Mouse (Mus musculus) telencephalon, adult 2 months (tissue): ENCODE results near the gene Gsn.

Experiments used
- DNase-seq: peaks from one replicate; pipeline ENCODE4 v3.0.0-alpha.2; 2011; ENCODE audit warnings: low read depth, low spot score

The Gsn gene

DNA sequence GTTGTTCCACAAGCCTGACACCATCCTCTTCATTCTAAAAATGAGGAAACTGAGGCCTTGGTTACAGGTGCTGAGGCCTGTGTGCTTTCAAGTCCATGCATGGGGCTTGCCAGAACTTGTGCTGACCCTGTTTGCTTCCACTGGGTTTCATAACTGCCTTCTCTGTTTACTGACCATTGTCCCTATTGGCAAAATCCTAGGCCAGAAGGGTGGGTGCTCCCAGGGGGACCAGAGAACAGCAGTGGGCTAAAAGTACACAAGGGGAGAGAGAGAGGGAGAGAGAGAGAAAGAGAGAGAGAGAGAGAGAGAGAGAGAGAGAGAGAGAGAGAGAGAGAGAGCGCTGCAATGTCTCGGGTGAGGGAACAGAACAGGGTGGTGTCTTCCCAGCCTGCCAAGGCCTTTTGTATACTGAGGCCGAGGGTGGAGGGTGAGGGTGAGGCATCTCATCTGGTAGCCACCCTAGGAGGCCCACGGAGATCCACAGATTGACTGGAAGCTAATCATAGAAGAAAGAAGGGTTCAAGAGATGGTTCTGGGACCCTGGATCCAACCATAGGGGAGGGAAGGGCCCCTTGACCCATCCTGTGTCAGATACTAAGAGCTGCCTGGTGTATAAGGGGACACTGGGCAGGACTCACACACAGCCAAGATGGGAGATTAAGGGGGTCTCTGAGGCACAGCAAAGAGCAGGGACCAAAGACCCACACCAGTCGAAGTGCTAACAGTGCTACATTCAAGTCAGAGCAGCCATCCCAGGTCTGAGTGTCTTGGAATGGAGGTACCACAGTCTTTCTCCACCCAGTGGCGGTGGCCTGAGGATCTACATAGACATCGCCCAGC lies 22.4 kb downstream of the Gsn start:
- no peak for DNase-seq

DNA sequence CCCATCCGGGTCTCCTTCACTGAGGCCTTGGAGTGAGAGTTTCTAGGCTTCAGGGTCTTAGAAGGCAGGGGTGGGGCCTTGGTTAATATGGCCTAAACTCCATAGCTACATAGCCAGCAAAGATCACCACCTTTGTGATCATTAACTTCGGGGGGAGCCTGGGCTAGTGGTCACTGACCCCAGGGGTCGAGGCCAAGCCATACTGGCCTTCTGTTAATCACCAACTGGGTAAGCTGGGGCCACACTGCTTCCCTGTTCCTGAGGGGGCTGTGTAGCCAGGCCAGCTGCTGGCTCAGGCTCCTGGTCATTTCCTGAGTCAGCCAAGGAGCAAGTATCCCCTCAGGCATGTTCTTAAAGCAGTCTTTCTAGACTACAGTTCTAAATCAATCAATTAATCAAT lies 23.8 kb downstream of the Gsn start:
- DNase-seq, result no peak

DNA sequence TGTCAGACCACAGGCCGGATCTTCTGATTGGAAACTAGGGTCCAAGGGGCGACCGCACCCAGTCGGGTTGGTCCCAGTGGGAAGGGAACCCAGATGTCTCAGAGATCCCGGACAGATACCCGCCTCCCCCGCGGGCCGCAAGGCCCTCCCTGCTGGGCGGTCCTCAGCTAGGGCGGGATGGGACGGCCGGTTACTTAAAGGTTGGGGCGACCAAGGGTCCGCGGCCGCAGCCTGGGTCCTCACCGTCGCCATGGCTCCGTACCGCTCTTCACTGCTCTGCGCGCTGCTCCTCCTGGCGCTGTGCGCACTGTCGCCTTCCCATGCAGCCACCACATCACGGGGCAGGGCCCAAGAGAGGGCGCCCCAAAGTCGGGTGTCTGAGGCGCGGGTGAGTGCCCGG lies 26.0 kb downstream of the Gsn start:
- no peak for DNase-seq

- no peak for DNase-seq
Measured at GRCm38 (mm10) chr2:35283997-35284396, 27.8 kb downstream of the Gsn start.

DNA sequence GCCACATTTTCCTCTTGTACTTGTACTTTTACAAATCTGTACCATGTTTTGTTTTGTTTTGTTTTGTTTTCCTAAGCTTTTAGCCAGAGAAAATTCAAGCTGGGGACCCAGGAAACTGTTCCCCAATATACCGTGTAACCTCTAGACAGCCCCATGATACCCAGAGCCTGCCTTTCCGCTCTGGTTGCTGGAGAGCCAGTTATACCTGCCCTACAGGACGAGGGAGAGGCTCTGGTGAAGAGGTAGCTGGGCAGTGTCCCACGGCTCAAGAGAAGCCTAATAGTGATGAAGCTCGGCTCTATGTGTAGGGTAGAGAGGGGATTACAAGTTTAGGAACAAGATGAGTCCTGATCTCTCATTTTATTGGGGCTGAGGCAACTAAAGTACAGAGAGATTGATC lies 29.0 kb downstream of the Gsn start:
- DNase-seq, result no peak

DNA sequence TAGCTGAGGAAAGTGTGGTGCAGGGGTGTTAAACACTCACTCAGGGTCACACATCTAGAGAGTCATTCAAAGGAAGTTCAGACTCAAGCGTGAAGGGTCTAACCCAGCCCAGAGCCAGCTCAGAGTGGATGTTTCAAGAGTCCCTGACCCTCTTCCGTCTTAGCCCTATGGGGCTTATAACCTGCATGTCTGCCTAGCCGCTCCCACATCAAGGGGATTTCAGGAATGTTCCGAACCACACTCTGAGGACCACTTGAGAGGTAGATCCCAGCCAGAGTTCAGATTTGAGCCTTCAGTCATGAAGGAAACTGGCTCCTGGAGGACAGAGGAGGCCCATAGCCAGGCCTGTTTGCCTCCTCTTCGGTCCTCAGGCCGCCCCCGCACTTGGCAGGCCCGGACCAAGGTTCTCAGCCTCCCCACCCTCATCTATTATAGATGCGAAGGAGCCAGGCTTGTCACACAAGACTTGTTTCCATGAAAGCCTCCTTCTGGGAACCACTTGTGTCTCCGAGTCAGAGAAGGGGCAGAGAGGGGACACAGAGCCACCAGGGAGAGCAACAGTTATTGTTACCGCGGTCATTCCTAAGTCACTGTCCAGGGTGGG lies 30.9 kb downstream of the Gsn start:
- DNase-seq, result no peak

DNA sequence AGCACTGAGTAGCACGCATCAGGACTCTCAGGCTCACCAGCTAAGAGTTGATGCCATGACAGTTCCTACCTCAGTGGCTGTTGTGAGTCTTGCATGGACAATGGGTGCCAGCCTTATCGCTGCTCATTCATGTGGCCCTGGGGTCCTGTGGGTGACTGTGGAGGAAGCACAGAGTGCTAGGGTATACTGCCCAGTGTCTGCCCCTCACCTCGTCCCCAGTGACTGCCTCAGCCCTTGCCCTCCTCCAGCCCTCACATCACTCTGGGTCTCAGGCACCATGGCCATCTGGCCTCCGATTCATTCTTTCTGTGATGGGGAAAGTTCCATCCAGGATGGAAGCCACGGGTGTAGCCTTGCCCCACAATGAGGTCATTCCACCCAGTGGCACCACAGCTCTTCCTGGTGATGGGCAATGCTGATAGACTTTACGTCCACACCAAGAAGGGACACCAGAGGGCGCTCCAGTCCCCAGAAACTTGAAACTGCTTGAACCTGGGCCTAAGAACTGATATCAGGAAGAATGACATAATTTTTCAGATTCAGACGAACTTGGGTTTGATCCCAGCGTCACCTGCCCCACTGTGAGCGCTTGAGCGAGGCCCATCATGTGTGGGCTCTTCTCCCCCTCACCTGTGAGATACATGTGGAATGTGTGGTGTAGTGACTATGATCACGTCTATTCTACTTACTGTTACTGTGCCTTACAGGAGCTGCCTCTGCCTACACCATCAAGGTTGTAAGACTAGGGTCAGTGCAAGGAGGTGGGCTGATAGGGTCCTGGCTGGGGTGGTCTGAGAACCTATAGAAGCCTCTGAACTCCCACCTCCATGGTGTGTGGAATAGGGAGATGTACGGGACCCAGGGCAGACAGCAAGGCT lies 32.8 kb downstream of the Gsn start:
- no peak for DNase-seq

DNA sequence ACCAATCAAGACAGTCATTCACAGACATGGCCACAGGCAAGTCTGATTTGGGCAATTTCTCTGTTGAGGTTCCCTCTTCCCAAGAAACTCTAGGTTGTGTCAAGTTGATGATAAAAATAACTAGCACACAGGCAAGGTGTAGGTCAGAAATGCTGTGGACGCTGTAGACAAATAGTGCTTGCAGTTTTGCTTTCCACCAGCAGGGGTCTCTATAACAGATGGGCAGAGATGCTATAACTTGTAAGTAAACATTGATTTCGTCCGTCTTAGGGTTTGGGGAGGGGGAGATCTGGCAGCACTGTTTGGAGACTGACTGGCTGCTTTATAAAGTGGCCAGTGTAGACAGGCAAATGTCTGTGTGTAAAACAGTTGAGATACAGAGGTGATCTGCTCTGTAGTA lies 35.7 kb downstream of the Gsn start:
- no peak for DNase-seq

- DNase-seq, result no peak
Measured at GRCm38 (mm10) chr2:35292700-35293099, 36.5 kb downstream of the Gsn start.

- DNase-seq, result no peak
Measured at GRCm38 (mm10) chr2:35293291-35293690, 37.1 kb downstream of the Gsn start.

GRCm38 (mm10) chr2:35297703-35298332 lies 41.6 kb downstream of the Gsn start:
- DNase-seq, result no peak

- DNase-seq, result no peak
Measured at GRCm38 (mm10) chr2:35299437-35299836, 43.3 kb downstream of the Gsn start.

DNA sequence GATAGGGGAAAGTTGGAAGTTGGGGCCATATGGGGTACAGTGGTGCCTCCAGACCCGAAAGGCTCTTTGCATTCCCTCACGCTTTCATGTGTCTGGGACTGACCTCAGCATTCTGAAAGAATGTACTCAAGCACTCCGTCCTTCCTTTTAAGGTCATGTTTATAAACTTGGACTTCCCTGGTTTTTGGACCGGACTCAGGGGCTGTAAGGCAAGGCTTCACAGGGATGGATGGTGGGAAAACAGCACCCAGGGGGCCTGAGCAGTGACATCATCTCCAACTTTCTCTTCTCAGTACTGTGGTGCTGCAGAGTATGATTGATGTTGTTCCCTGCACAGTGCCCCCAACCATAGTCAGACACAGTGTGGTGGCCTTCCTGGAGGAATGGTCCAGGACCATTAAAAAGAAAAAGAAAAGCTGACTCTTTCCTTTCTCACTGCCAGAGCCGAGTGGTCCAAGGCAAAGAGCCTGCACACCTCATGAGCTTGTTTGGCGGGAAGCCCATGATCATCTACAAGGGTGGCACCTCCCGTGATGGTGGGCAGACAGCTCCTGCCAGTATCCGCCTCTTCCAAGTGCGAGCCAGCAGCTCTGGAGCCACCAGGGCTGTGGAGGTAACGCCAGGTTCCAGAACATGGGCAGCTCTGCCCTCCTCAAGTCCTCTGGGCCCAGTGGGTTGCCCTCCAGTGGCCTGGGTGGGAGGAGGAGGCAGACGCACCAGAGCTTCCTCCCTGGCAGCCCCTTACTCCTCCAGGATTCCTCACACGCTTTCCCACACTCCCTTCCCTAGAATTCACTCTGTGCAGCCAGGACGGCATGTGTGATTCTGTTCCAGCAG lies 46.1 kb downstream of the Gsn start:
- no peak for DNase-seq

GRCm38 (mm10) chr2:35308166-35308565 lies 52.0 kb downstream of the Gsn start:
- no peak for DNase-seq

GRCm38 (mm10) chr2:35309906-35310493 lies 53.8 kb downstream of the Gsn start:
- no peak for DNase-seq

DNA sequence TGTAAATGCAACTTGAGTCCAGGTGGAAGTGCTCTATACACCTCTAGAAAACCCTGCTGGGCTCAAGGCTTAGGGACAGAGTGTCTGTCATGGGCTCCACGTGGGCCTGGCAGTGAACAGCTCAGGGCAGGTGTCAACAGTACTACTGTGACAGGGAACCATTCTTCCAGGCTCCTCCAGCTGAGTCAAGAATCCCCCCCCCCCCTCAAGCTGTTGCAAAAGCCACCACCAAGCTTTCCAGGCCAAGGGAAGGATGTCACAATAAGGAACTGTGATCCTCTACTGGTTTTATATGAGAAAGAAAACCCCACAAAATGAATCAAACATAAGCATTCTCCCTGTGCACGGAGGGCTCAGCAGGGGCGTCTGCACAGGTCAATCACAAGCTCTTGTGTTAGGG lies 58.1 kb downstream of the Gsn start:
- no peak for DNase-seq

DNA sequence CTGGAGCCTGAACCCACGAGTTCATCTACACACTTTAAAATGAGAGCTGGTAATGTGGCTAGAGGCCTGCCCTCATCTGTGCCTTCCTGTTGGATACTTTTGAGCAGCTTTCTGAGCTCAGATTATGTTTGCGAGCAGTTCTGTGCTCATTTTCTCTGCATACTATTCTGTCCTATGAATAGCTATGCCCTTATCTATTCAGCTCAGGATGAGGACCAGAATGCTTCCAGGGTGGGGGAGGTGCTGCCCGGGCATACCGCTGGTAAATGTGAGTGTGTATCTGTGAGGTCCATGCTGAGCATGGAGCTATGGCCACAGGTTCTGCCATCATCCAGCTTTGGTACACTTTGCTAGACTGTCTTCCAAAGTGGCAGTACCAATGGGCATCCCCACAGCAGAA lies 61.4 kb downstream of the Gsn start:
- no peak for DNase-seq

DNA sequence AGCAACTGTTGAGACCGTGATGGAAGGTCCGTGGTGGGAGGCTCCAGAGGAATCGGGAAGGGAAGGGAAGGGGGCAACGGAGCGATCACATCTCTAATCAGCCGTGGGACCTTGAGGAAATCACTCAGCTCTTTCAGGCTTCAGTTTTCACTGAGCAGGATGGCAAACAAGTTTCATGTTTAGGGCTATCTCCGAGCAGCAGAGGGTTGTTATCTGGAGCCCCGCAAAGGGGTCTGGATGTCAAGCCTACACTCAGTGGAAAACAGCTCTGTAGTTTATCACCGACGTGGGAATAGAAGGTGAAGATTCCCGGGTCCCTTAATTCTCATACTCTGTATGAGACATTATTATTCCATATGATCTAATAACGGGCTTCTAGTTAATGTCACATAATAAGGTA lies 62.2 kb downstream of the Gsn start:
- DNase-seq, result no peak

- no peak for DNase-seq
Measured at GRCm38 (mm10) chr2:35320399-35320798, 64.2 kb downstream of the Gsn start.

DNA sequence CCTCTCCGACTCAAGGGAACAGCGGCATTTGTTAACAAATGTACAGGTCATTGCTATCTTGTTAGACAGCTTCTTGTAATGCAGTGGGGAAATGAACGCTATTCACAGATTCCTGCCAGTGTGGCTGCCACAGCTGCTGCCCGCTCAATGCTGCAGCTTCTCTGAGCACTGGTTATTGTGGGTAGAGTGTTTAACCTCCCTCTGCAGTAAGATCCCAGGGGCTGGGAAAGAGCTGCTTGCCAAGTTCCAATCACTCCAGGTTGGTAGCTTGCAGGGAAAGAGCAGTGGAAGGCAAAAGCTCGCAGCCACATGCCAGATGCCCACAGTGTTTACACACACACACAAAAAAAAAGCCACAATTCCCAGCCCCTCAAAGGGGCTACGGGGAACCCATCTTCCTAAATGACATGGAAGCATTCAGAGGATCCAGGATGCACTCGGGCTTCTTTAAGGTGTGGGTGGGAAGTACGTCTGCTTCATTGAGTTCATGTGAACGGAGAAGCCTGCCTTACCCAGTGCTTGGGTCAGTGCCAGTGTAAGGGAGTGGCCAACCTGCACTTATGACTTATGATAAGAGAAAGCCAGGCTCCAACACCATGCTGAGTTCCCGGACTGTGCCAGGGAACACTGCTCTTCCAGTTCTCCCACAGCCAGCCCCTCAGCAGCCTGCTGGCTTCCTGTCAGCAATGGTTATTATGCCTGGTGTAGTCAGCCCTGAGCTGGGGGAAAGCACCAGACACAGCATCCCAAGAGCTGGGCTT lies 66.4 kb downstream of the Gsn start:
- DNase-seq, result no peak
